Mouse (Mus musculus): Measurements from ENCODE around the gene Msh4.

- TF ChIP-seq CTCF (IDR thresholded peaks at IDR 0.05; ENCODE audit: low read depth, low read length) (no peak), POLR2A (IDR thresholded peaks at IDR 0.05; ENCODE audit: extremely low read depth, insufficient read depth, low read length) (no peak)
Measured at GRCm38 (mm10) chr3:153863816-153864215, 42.1 kb downstream of the Msh4 start.
